Mouse (Mus musculus): ENCODE measurements around the gene Apbb1. TPM values are rescaled to one million over a fixed set of nuclear protein-coding genes. Genes with fewer than 3 reads are reported as not detected.

Apbb1 gene
- polyA plus RNA-seq (2012; ENCODE audit: low replicate concordance), result 3.8 and 5.9 TPM in 2 replicates

GRCm38 (mm10) chr7:105581094-105581703 is at the start of gene Apbb1:
Gene Apbb1, minus strand, starts transcription at chr7:105581653.

GRCm38 (mm10) chr7:105554212-105554942 is 27.1 kb downstream of the Apbb1 start, which contains the start of gene Smpd1:
Gene Smpd1, plus strand, starts transcription at chr7:105554360.

Other genes with a start within 250 kb of the Apbb1 start
- not detected in 2 replicates for gene Olfr690, start 247.5 kb downstream of the Apbb1 start, polyA plus RNA-seq (2012; ENCODE audit: low replicate concordance)
- not detected in 2 replicates for gene Olfr691, start 239.4 kb downstream of the Apbb1 start, polyA plus RNA-seq (2012; ENCODE audit: low replicate concordance)
- gene Olfr692, start 213.4 kb downstream of the Apbb1 start, polyA plus RNA-seq (2012; ENCODE audit: low replicate concordance), result not detected in 2 replicates
- not detected in 2 replicates for gene Gm5901, start 206.6 kb downstream of the Apbb1 start, polyA plus RNA-seq (2012; ENCODE audit: low replicate concordance)
- 57.7 and 80.4 TPM in 2 replicates for gene Fam160a2, start 181.6 kb downstream of the Apbb1 start, polyA plus RNA-seq (2012; ENCODE audit: low replicate concordance)
- not detected in 2 replicates for gene Cnga4, start 177.1 kb downstream of the Apbb1 start, polyA plus RNA-seq (2012; ENCODE audit: low replicate concordance)
- not detected in 2 replicates for gene Cckbr, start 155.9 kb downstream of the Apbb1 start, polyA plus RNA-seq (2012; ENCODE audit: low replicate concordance)
- 0.08 and 3.0 TPM in 2 replicates for gene Cavin3, start 99.4 kb downstream of the Apbb1 start, polyA plus RNA-seq (2012; ENCODE audit: low replicate concordance)
- gene Smpd1, start 27.3 kb downstream of the Apbb1 start, polyA plus RNA-seq (2012; ENCODE audit: low replicate concordance), result 27.1 and 27.5 TPM in 2 replicates
- not detected in 2 replicates for gene Hpx, start 18.5 kb upstream of the Apbb1 start, polyA plus RNA-seq (2012; ENCODE audit: low replicate concordance)
- 17.6 and 34.8 TPM in 2 replicates for gene Trim3, start 51.9 kb upstream of the Apbb1 start, polyA plus RNA-seq (2012; ENCODE audit: low replicate concordance)
- 181 and 245 TPM in 2 replicates for gene Timm10b, start 58.4 kb upstream of the Apbb1 start, polyA plus RNA-seq (2012; ENCODE audit: low replicate concordance)
- gene Arfip2, start 58.8 kb upstream of the Apbb1 start, polyA plus RNA-seq (2012; ENCODE audit: low replicate concordance), result 48.8 and 71.0 TPM in 2 replicates
- gene Gm45799, start 58.9 kb upstream of the Apbb1 start, polyA plus RNA-seq (2012; ENCODE audit: low replicate concordance), result 19.2 and 82.8 TPM in 2 replicates
- gene Dnhd1, start 69.2 kb upstream of the Apbb1 start, polyA plus RNA-seq (2012; ENCODE audit: low replicate concordance), result 0.36 and 0.73 TPM in 2 replicates
- 30.6 and 38.7 TPM in 2 replicates for gene Ilk, start 154.9 kb upstream of the Apbb1 start, polyA plus RNA-seq (2012; ENCODE audit: low replicate concordance)
- gene Rrp8, start 155.7 kb upstream of the Apbb1 start, polyA plus RNA-seq (2012; ENCODE audit: low replicate concordance), result 21.9 and 24.4 TPM in 2 replicates
- 215 and 392 TPM in 2 replicates for gene Taf10, start 162.7 kb upstream of the Apbb1 start, polyA plus RNA-seq (2012; ENCODE audit: low replicate concordance)
- 65.0 and 83.6 TPM in 2 replicates for gene Tpp1, start 170.6 kb upstream of the Apbb1 start, polyA plus RNA-seq (2012; ENCODE audit: low replicate concordance)
- gene Dchs1, start 206.0 kb upstream of the Apbb1 start, polyA plus RNA-seq (2012; ENCODE audit: low replicate concordance), result 0.22 and 0.67 TPM in 2 replicates
- 46.0 and 85.0 TPM in 2 replicates for gene Mrpl17, start 229.4 kb upstream of the Apbb1 start, polyA plus RNA-seq (2012; ENCODE audit: low replicate concordance)